Comparison of ENCODE assay signal across 17 mouse cellular contexts in the genomic region with DNA sequence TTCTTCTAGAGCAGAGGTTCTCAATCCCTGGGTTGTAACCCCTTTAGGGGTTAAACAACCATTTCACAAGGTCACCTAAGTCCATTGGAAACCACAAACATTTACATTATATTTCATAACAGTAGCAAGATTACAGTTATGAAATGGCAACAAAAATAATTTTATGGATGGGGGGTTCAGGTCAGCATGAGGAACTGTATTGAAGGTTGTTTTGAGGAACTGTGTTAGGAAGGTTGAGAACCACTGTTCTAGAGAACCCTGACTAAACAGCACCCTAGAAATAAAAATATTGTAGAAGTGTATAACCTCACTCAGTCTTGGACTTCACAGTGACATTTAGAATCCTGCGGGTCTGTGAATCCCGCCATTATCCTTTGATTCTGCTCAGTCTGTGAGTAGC.
"Had no signal": no experiment of that assay in that cellular context is flagged by ENCODE, and none has a peak within 500 bp of the region (broad histone marks: within the 10 kb centered on the region; RNA-seq: fewer than 3 reads in every experiment).

No protein-coding gene starts in this region.

- H3K4me3 ChIP-seq: lung, embryonic 15.5 days; midbrain, embryonic 10.5 days; midbrain, embryonic 12.5 days; neural tube, embryonic 12.5 days; stomach, embryonic 15.5 days had no signal

- H3K27ac ChIP-seq: lung, embryonic 15.5 days; midbrain, embryonic 10.5 days; midbrain, embryonic 12.5 days; neural tube, embryonic 12.5 days; stomach, embryonic 15.5 days; stomach, postnatal 0 days had no signal

- ATAC-seq: liver, postnatal 0 days; lung, postnatal 0 days; midbrain, embryonic 16.5 days had no signal

- H3K4me1 ChIP-seq: midbrain, embryonic 10.5 days; midbrain, embryonic 12.5 days; neural tube, embryonic 12.5 days had no signal

- H3K36me3 ChIP-seq: lung, embryonic 15.5 days; midbrain, embryonic 10.5 days; midbrain, embryonic 12.5 days; neural tube, embryonic 12.5 days; stomach, embryonic 15.5 days had no signal

- H3K27me3 ChIP-seq: lung, embryonic 15.5 days; midbrain, embryonic 12.5 days; neural tube, embryonic 12.5 days; stomach, embryonic 15.5 days had no signal

- H3K9ac ChIP-seq: liver, postnatal 0 days; lung, embryonic 15.5 days; midbrain, embryonic 12.5 days; neural tube, embryonic 12.5 days; stomach, embryonic 15.5 days had no signal

- DNase-seq: liver, postnatal 0 days; lung, adult 2 months; lung, postnatal 14 days; lung, postnatal 36 days; midbrain, embryonic 14.5 days; right cerebral cortex, postnatal 14 days; thymus, adult 2 months; thymus, postnatal 25 days; thymus, postnatal 4 days had no signal
